Mouse (Mus musculus) heart, embryonic 13.5 days (tissue): ENCODE results near the gene Casz1. TPM values are rescaled to one million over a fixed set of nuclear protein-coding genes. Genes with fewer than 3 reads are reported as not detected.

Experiments
- ATAC-seq: fragments of 200-750 bp; cut with Nextera tagmentation; 2 replicates; pipeline ENCODE4 v1.8.0; 2017; ENCODE audit warnings: moderate TSS enrichment; ENCODE audit not compliant: insufficient number of reproducible peaks, low FRiP score, low TSS enrichment; ENCODE audit errors: extremely low read depth
- H3K27ac ChIP-seq: fragments of 300-500 bp; sonication (generic); replicated peaks from 2 replicates; pipeline ENCODE4 v1.5.1; 2015; ENCODE audit warnings: moderate library complexity, mild to moderate bottlenecking, inconsistent platforms
- H3K27me3 ChIP-seq: fragments of 300-500 bp; sonication (generic); replicated peaks from 2 replicates; pipeline ENCODE4 v1.6.1; 2015; ENCODE audit warnings: mild to moderate bottlenecking, inconsistent platforms
- H3K36me3 ChIP-seq: fragments of 300-500 bp; sonication (generic); 2 replicates; pipeline ENCODE4 v1.6.1; 2015; ENCODE audit warnings: mild to moderate bottlenecking, inconsistent platforms
- H3K4me1 ChIP-seq: fragments of 300-500 bp; sonication (generic); 2 replicates; pipeline ENCODE4 v1.6.1; 2015; ENCODE audit warnings: inconsistent platforms
- H3K4me2 ChIP-seq: fragments of 300-500 bp; sonication (generic); 2 replicates; pipeline ENCODE4 v1.6.1; 2015; ENCODE audit warnings: inconsistent platforms, mild to moderate bottlenecking, moderate library complexity
- H3K4me3 ChIP-seq: fragments of 300-500 bp; sonication (generic); 2 replicates; pipeline ENCODE4 v1.5.1; 2015; ENCODE audit warnings: moderate library complexity, mild to moderate bottlenecking, inconsistent platforms
- H3K9ac ChIP-seq: fragments of 300-500 bp; sonication (generic); 2 replicates; pipeline ENCODE4 v1.6.1; 2015; ENCODE audit warnings: inconsistent platforms, mild to moderate bottlenecking, moderate library complexity
- H3K9me3 ChIP-seq: fragments of 300-500 bp; sonication (generic); 2 replicates; pipeline ENCODE4 v1.6.1; 2016; ENCODE audit warnings: inconsistent platforms
- WGBS: fragments of 180-500 bp; shearing (Covaris S2); methylation state at CpG from one replicate; pipeline ENCODE4 v1.1.7; 2015; ENCODE audit warnings: mixed read lengths; 5-methylcytosine and 5-hydroxymethylcytosine counted together
- polyA plus RNA-seq: library from polyadenylated mRNA; unstranded; fragments of >200 nt; fragmentation: Nextera tagmentation; extraction: Ambion mirVana; gene quantifications from 2 replicates; pipeline ENCODE4 v1.2.1, GENCODE M21; 2015

The Casz1 gene
- polyA plus RNA-seq, 1 experiment from 2014 or later: 18.3 TPM

DNA sequence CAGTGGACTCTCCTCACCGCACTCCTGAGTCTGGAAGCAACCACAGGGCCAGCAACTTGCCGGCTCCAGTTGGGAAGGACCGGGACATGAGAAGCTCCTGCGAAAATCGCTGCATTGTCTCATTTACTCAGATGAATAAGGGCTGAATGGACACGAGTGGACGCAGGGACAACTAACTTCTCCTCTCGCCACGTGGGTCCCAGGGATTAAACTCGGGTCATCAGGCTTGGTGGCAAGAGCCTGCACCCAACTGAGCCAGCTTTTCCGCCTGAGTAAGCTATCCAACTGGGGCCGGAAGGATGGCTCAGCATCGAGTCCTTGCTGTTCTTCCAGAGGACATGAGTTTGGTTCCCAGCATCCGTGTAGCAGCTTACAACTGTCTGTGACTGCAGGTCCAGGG, 169.2 kb downstream of the Casz1 start:
- Histone ChIP-seq H3K4me1 (peaks cover 69% of the 10 kb centered on the region), H3K9me3 (no peaks in the 10 kb centered on the region), H3K4me2 (no peak overlapping the region), H3K4me3 (no peak overlapping the region), H3K27me3 (no peaks in the 10 kb centered on the region), H3K9ac (no peak overlapping the region), H3K27ac (no peak overlapping the region), H3K36me3 (0 out of 2 replicates have a peak, but pooled peaks cover 2% of the 10 kb centered on the region)
- 80% methylated on average over 14 of the region's 14 CpGs for WGBS
- no peak for ATAC-seq

GRCm38 (mm10) chr4:148974833-148975232, 170.6 kb downstream of the Casz1 start:
- Histone ChIP-seq H3K27me3 (no peaks in the 10 kb centered on the region), H3K4me1 (peaks cover 69% of the 10 kb centered on the region), H3K36me3 (0 out of 2 replicates have a peak, but pooled peaks cover 2% of the 10 kb centered on the region), H3K9ac (peak overlapping the region; percentile 68; the same call in 1 of the 2 replicates), H3K4me3 (no peak overlapping the region), H3K27ac (peak overlapping the region; percentile 70), H3K9me3 (no peaks in the 10 kb centered on the region), H3K4me2 (no peak overlapping the region)
- no peak for ATAC-seq
- 42% methylated on average over 7 of the region's 7 CpGs for WGBS

- Histone ChIP-seq H3K9me3 (no peaks in the 10 kb centered on the region), H3K4me1 (peaks cover 60% of the 10 kb centered on the region), H3K27ac (peak overlapping the region; percentile 42), H3K4me3 (no peak overlapping the region), H3K36me3 (peaks cover 11% of the 10 kb centered on the region), H3K27me3 (no peaks in the 10 kb centered on the region), H3K9ac (no peak overlapping the region), H3K4me2 (no peak overlapping the region)
- 62% methylated on average over 9 of the region's 9 CpGs for WGBS
- no peak for ATAC-seq
Observed at GRCm38 (mm10) chr4:148978221-148978855, 174.1 kb downstream of the Casz1 start.

DNA sequence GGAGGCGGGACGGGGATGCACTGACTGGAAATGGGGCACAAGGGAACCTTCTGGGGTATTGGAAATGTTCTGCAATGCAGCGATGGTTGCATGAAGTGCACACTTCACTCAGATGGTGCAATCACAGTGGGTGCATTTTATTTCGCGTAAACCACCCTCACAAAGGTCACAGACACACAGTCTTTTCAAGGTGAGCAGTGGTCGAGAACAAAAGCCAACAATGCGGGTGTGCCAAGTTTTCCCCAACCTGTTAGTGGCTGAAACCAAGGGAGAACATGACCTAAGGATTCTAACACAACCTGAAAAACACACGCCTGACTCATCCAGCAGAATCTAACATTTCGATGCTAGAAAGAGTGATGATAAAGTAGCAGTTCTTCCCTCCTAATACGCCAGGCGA, 174.7 kb downstream of the Casz1 start:
- no peak for ATAC-seq
- H3K27me3 ChIP-seq: no peaks in the 10 kb centered on the region
- 0 out of 2 replicates have a peak overlapping the region, but pooled peaks have one; percentile 42 for H3K27ac ChIP-seq
- peaks cover 17% of the 10 kb centered on the region for H3K36me3 ChIP-seq
- 83% methylated on average over 11 of the region's 11 CpGs for WGBS
- H3K4me3 ChIP-seq: no peak overlapping the region
- H3K4me1 ChIP-seq: peaks cover 60% of the 10 kb centered on the region
- no peaks in the 10 kb centered on the region for H3K9me3 ChIP-seq
- no peak overlapping the region for H3K9ac ChIP-seq
- H3K4me2 ChIP-seq: no peak overlapping the region

DNA sequence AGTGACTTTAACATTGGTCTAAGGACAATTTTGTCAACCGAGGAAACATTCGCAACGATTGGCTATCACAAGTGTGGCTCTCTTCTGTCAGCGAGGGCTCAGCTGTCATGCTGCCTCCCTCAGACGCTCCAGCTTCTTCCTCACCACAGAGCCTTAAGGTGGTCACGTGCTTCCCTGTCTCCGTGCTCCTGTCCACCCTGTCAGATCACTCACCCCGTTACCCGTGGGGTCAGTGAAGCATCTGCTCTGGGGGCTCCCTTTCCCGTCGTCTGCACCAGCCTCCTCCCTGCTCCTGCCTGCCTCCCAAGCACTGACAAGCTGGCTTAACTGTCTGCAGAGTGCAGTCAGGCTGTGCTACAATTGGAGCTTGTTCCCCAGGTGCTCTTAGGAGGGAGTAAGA, 175.6 kb downstream of the Casz1 start:
- 38% methylated on average over 11 of the region's 11 CpGs for WGBS
- H3K36me3 ChIP-seq: peaks cover 20% of the 10 kb centered on the region
- ATAC-seq: no peak
- H3K4me3 ChIP-seq: no peak overlapping the region
- H3K4me2 ChIP-seq: no peak overlapping the region
- H3K9ac ChIP-seq: peak overlapping the region; percentile 44; the same call in 1 of the 2 replicates
- peak overlapping the region; percentile 24; the same call in 1 of the 2 replicates for H3K27ac ChIP-seq
- H3K27me3 ChIP-seq: no peaks in the 10 kb centered on the region
- H3K9me3 ChIP-seq: no peaks in the 10 kb centered on the region
- H3K4me1 ChIP-seq: peaks cover 55% of the 10 kb centered on the region

- no peak for ATAC-seq
- no peaks in the 10 kb centered on the region for H3K9me3 ChIP-seq
- H3K9ac ChIP-seq: no peak overlapping the region
- no peak overlapping the region for H3K4me2 ChIP-seq
- no peaks in the 10 kb centered on the region for H3K27me3 ChIP-seq
- H3K4me3 ChIP-seq: no peak overlapping the region
- peaks cover 67% of the 10 kb centered on the region for H3K4me1 ChIP-seq
- H3K27ac ChIP-seq: no peak overlapping the region
- 66% methylated on average over 6 of the region's 6 CpGs for WGBS
- peaks cover 20% of the 10 kb centered on the region for H3K36me3 ChIP-seq
Observed at GRCm38 (mm10) chr4:148982274-148982673, 178.0 kb downstream of the Casz1 start.

GRCm38 (mm10) chr4:148984701-148985540, 180.7 kb downstream of the Casz1 start:
- Histone ChIP-seq H3K27me3 (no peaks in the 10 kb centered on the region), H3K9ac (0 out of 2 replicates have a peak overlapping the region, but pooled peaks have one; percentile 24), H3K4me1 (peaks cover 59% of the 10 kb centered on the region), H3K27ac (no peak overlapping the region), H3K36me3 (peaks cover 20% of the 10 kb centered on the region), H3K4me2 (no peak overlapping the region), H3K9me3 (no peaks in the 10 kb centered on the region), H3K4me3 (no peak overlapping the region)
- no peak for ATAC-seq
- WGBS: 80% methylated on average over 19 of the region's 19 CpGs

DNA sequence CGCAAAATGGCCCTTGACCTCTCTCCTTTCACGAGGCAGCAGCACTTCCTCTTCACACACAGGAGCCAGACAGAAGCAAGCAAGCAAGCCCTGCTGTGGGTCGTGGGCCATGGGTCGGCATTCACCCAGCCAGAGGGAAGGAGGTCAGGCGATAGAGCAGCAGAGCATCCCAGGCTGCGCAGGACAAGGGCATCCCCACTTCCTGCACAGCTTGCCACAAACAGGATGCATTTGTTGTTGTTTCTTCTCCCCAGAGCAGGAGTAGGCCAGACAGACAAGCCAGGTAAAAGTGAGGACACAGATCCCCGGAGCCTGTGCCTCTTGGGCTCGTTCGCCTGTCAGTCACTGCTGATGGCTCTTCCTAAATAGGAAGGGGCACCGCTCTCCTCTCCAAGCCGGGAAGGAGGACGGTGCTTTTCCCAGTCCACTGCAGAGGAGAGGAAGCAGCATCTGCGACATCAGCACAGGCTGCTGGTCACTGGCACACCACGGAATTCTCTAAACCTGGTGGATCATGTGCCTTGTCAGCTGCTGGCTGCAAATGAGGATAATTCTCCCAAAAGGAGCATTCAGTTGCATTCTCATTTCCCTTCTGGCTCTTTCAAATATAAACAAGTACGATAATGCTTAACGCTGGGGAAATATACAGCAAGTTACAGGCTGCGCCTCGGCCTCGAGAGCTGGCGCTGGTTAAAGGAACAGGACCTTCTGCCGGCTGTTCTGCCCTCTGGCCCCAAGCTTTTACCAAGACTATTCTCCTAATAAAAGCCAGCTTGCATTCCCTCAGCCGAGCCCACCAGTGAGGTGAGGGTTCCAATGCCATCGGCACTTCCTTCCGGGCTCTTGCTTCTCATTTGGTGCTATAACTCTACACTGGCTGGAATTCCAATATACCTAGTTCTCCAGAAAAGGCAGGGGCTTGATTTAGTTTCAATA, 181.6 kb downstream of the Casz1 start:
- no peak for ATAC-seq
- H3K4me2 ChIP-seq: no peak overlapping the region
- H3K9ac ChIP-seq: 0 out of 2 replicates have a peak overlapping the region, but pooled peaks have one; percentile 24
- no peaks in the 10 kb centered on the region for H3K27me3 ChIP-seq
- 0 out of 2 replicates have a peak overlapping the region, but pooled peaks have one; percentile 5 for H3K27ac ChIP-seq
- no peaks in the 10 kb centered on the region for H3K9me3 ChIP-seq
- H3K4me3 ChIP-seq: no peak overlapping the region
- peaks cover 56% of the 10 kb centered on the region for H3K4me1 ChIP-seq
- WGBS: 57% methylated on average over 24 of the region's 24 CpGs
- H3K36me3 ChIP-seq: peaks cover 20% of the 10 kb centered on the region

GRCm38 (mm10) chr4:148990038-148990437, 185.8 kb downstream of the Casz1 start:
- WGBS: 45% methylated on average over 2 of the region's 2 CpGs
- ATAC-seq: no peak
- Histone ChIP-seq H3K27me3 (no peaks in the 10 kb centered on the region), H3K4me1 (peaks cover 44% of the 10 kb centered on the region), H3K27ac (no peak overlapping the region), H3K4me2 (no peak overlapping the region), H3K36me3 (no peaks in the 10 kb centered on the region), H3K4me3 (no peak overlapping the region), H3K9me3 (no peaks in the 10 kb centered on the region), H3K9ac (no peak overlapping the region)

DNA sequence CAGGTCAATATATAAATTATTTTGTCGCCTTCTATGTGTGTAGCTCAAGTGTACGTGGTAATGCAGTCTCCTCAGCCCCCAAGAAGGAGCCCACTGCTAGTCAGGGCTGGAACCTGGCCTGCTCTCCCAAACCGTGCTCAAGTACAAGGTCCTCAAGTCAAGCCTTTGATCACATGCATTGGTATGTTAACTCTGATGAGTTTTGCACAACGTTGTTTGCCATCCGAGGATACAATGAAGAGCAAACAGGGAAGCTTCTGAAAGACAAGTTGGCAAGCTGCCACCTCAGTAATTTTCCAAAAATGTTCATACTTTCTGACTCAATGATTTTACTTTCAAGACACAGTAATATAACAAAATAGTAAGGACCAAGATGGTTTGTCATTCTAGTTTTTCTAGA, 189.7 kb downstream of the Casz1 start:
- H3K4me2 ChIP-seq: no peak overlapping the region
- H3K9me3 ChIP-seq: no peaks in the 10 kb centered on the region
- H3K27ac ChIP-seq: no peak overlapping the region
- H3K4me3 ChIP-seq: no peak overlapping the region
- no peaks in the 10 kb centered on the region for H3K27me3 ChIP-seq
- H3K36me3 ChIP-seq: peaks cover 9% of the 10 kb centered on the region
- H3K4me1 ChIP-seq: peaks cover 7% of the 10 kb centered on the region; the same call in 1 of the 2 replicates
- ATAC-seq: no peak
- no peak overlapping the region for H3K9ac ChIP-seq
- 76% methylated on average over 5 of the region's 5 CpGs for WGBS

DNA sequence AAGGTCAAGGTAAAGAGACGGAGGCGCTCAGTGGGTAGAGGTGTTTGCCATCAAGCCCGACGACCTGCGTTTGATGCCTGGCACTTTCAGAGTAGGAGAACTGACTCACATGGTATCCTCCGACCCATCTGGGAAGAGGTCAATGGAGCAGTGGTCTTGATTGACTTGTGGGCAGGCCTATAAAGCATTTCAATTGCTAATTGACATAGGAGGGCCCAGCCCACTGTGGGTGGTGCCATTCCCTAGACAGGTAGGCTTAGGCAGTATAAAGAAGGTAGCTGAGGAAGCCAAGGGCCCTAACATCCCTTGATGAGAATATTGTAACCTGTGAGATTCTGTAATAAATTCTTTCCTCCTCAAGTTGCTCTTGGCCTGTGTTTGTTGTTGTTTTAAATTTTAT, 196.5 kb downstream of the Casz1 start:
- no peak overlapping the region for H3K9ac ChIP-seq
- WGBS: 86% methylated on average over 6 of the region's 6 CpGs
- no peaks in the 10 kb centered on the region for H3K27me3 ChIP-seq
- ATAC-seq: no peak
- no peaks in the 10 kb centered on the region for H3K4me1 ChIP-seq
- no peak overlapping the region for H3K4me3 ChIP-seq
- H3K9me3 ChIP-seq: no peaks in the 10 kb centered on the region
- H3K36me3 ChIP-seq: peaks cover 20% of the 10 kb centered on the region
- no peak overlapping the region for H3K4me2 ChIP-seq
- H3K27ac ChIP-seq: no peak overlapping the region
